Mouse (Mus musculus): Measurements from ENCODE around the gene Atcay. TPM values are rescaled to one million over a fixed set of nuclear protein-coding genes. Genes with fewer than 3 reads are reported as not detected.

The Atcay gene
- polyA plus RNA-seq, 1 experiment from 2014 or later: 4.1 TPM

- 67% methylated on average over 2 of the region's 2 CpGs for WGBS
- Histone ChIP-seq H3K36me3 (replicated peaks; ENCODE audit: control insufficient read depth, insufficient read depth, low read depth, low read length) (no peaks in the 10 kb centered on the region), H3K27ac (replicated peaks; ENCODE audit: low read depth, low read length) (no peak overlapping the region), H3K4me3 (ENCODE audit: low read depth, low read length) (no peak overlapping the region), H3K4me1 (ENCODE audit: control insufficient read depth, insufficient read depth, low read length) (peaks cover 7% of the 10 kb centered on the region), H3K4me2 (ENCODE audit: low read depth, low read length) (no peak overlapping the region), H3K27me3 (ENCODE audit: control insufficient read depth, insufficient read depth, low read length) (peaks cover 13% of the 10 kb centered on the region), H3K9ac (replicated peaks; ENCODE audit: low read length) (no peak overlapping the region), H3K9me3 (replicated peaks; ENCODE audit: control insufficient read depth, low read length) (no peaks in the 10 kb centered on the region)
- ATAC-seq (replicated peaks; ENCODE audit: insufficient number of reproducible peaks, low FRiP score, low TSS enrichment, low read depth): no peak
- DNase-seq (ENCODE audit: low spot score): no peak
Measured at GRCm38 (mm10) chr10:81238618-81239017, 8.0 kb upstream of the Atcay start.

DNA sequence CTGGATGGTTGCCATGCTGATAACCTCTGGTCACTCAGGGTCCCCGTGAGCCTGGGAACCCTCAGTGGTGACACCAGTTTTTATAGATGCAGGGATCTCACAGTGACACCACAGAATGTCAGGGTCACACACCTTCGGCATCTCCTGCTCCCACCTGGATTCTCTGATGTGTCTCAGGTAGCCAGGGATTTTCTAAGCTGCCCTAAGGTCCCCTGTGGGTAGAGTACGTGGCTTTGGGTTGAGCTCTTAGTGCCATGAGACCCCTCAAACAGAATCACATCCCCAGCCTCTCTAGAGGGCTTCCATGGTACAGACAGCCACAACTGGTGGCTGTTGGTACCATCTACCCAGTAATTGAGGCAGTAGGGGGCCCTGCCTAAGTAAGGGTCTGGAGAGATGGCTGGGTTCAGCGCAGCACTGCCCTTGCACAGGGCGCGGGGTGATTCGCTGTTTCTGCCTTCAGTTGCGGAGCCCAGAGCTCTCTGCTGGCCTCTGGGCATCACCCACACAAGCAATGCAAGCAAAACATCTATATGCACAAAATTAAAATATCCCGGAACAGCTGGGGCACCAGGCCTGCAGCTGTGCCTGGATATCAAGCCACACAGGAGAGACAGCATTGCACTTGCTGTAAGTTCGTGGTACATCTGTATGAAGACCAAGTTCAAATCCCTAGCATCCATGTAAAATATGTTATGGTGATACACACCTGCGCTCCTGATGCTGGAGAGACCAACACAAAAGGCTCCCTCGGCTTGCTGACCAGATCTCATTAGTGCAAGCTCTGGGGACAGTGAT, 6.0 kb upstream of the Atcay start:
- no peak overlapping the region for H3K27ac ChIP-seq (replicated peaks; ENCODE audit: low read depth, low read length)
- no peaks in the 10 kb centered on the region for H3K9me3 ChIP-seq (replicated peaks; ENCODE audit: control insufficient read depth, low read length)
- peaks cover 15% of the 10 kb centered on the region for H3K27me3 ChIP-seq (ENCODE audit: control insufficient read depth, insufficient read depth, low read length)
- no peak overlapping the region for H3K4me3 ChIP-seq (ENCODE audit: low read depth, low read length)
- 83% methylated on average over 12 of the region's 12 CpGs for WGBS
- H3K36me3 ChIP-seq (replicated peaks; ENCODE audit: control insufficient read depth, insufficient read depth, low read depth, low read length): no peaks in the 10 kb centered on the region
- no peak overlapping the region for H3K4me2 ChIP-seq (ENCODE audit: low read depth, low read length)
- DNase-seq (ENCODE audit: low spot score) (no peak), ATAC-seq (replicated peaks; ENCODE audit: insufficient number of reproducible peaks, low FRiP score, low TSS enrichment, low read depth) (no peak)
- H3K4me1 ChIP-seq (ENCODE audit: control insufficient read depth, insufficient read depth, low read length): peaks cover 8% of the 10 kb centered on the region
- H3K9ac ChIP-seq (replicated peaks; ENCODE audit: low read length): no peak overlapping the region

- peaks cover 3% of the 10 kb centered on the region for H3K4me1 ChIP-seq (ENCODE audit: control insufficient read depth, insufficient read depth, low read length)
- H3K9me3 ChIP-seq (replicated peaks; ENCODE audit: control insufficient read depth, low read length): no peaks in the 10 kb centered on the region
Measured at GRCm38 (mm10) chr10:81234206-81234605, 3.6 kb upstream of the Atcay start.

DNA sequence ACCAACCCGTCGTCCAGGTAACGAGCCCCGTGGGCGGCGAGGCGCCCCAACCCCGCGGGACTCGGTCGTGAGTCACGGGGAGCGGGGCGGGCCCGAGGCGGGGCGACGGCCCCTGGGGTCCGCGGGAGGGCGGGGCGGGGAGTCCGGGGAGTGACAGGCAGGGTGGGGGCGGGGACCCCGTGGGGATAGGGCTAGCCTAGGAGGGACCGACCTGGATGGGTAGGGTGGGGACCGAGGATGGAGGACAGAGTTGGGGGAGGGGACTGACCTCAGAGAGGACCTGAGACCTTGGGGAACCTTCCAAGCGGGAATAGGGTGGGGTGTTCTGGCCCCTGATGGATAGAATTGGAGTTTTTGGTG, 2.6 kb upstream of the Atcay start:
- H3K36me3 ChIP-seq (replicated peaks; ENCODE audit: control insufficient read depth, insufficient read depth, low read depth, low read length): no peaks in the 10 kb centered on the region
- ATAC-seq (replicated peaks; ENCODE audit: insufficient number of reproducible peaks, low FRiP score, low TSS enrichment, low read depth) (peak; percentile 47), DNase-seq (ENCODE audit: low spot score) (no peak)
- H3K4me3 ChIP-seq (ENCODE audit: low read depth, low read length): peak overlapping the region; percentile 70
- H3K4me1 ChIP-seq (ENCODE audit: control insufficient read depth, insufficient read depth, low read length): peaks cover 3% of the 10 kb centered on the region
- peak overlapping the region; percentile 79 for H3K4me2 ChIP-seq (ENCODE audit: low read depth, low read length)
- H3K9me3 ChIP-seq (replicated peaks; ENCODE audit: control insufficient read depth, low read length): no peaks in the 10 kb centered on the region
- peak overlapping the region; percentile 65 for H3K9ac ChIP-seq (replicated peaks; ENCODE audit: low read length)
- no peak overlapping the region; the same call in 1 of the 2 replicates for H3K27ac ChIP-seq (replicated peaks; ENCODE audit: low read depth, low read length)
- H3K27me3 ChIP-seq (ENCODE audit: control insufficient read depth, insufficient read depth, low read length): peaks cover 21% of the 10 kb centered on the region
- WGBS: 2% methylated on average over 26 of the region's 28 CpGs

More at GRCm38 (mm10) chr10:81234206-81234605, 3.6 kb upstream of the Atcay start:
- no peak overlapping the region for H3K4me3 ChIP-seq (ENCODE audit: low read depth, low read length)
- H3K4me2 ChIP-seq (ENCODE audit: low read depth, low read length): no peak overlapping the region
- H3K9ac ChIP-seq (replicated peaks; ENCODE audit: low read length): no peak overlapping the region
- no peak overlapping the region for H3K27ac ChIP-seq (replicated peaks; ENCODE audit: low read depth, low read length)
- 81% methylated on average over 6 of the region's 6 CpGs for WGBS
- ATAC-seq (replicated peaks; ENCODE audit: insufficient number of reproducible peaks, low FRiP score, low TSS enrichment, low read depth): no peak
- H3K27me3 ChIP-seq (ENCODE audit: control insufficient read depth, insufficient read depth, low read length): peaks cover 19% of the 10 kb centered on the region
- no peak for DNase-seq (ENCODE audit: low spot score)
- no peaks in the 10 kb centered on the region for H3K36me3 ChIP-seq (replicated peaks; ENCODE audit: control insufficient read depth, insufficient read depth, low read depth, low read length)

DNA sequence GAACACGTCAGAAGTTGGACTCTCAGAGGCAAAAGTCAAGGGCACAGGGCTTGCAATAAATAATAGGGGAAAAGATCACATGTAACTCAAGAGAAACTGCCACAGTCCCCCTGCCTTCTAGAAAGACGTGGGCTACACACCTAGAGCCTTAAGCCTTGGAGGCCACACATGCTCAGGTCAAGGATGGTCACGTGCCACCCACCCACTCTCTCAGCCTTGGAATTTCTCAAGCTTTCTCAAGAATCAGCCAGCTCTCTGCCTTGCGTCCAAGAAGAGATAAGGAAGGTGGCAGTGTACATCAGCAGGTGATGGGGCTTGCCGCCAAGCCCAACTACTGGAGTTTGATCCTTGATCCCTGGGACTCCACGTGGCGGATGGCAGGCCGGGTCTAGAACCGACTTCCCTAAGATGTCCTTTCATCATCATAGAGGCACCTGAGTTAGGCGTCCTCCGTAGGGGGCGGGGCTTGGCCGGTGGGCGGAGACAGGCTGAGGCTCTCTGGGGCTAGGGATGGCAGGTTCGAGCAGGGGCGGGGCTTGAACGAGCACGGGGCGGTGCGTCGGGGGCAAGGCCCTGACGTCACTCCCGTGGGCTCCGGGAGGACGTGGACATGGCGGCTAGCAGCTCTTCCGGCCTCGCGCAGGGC, 2.1 kb upstream of the Atcay start, which contains the start of gene Zfr2:
Gene Zfr2 (plus strand): TSS at position 576 of the 646 bp plus-strand sequence.
- H3K27me3 ChIP-seq (ENCODE audit: control insufficient read depth, insufficient read depth, low read length): peaks cover 21% of the 10 kb centered on the region
- H3K36me3 ChIP-seq (replicated peaks; ENCODE audit: control insufficient read depth, insufficient read depth, low read depth, low read length): no peaks in the 10 kb centered on the region
- 8% methylated on average over 27 of the region's 29 CpGs for WGBS
- peak; percentile 90 for DNase-seq (ENCODE audit: low spot score)
- peak within 1 kb of the TSS; percentile 65 for H3K9ac ChIP-seq (replicated peaks; ENCODE audit: low read length)
- no peaks in the 10 kb centered on the region for H3K9me3 ChIP-seq (replicated peaks; ENCODE audit: control insufficient read depth, low read length)
- no peak within 1 kb of the TSS; the same call in 1 of the 2 replicates for H3K27ac ChIP-seq (replicated peaks; ENCODE audit: low read depth, low read length)
- peak within 1 kb of the TSS; percentile 70 for H3K4me3 ChIP-seq (ENCODE audit: low read depth, low read length)
- ATAC-seq (replicated peaks; ENCODE audit: insufficient number of reproducible peaks, low FRiP score, low TSS enrichment, low read depth): peak; percentile 64
- peak within 1 kb of the TSS; percentile 79 for H3K4me2 ChIP-seq (ENCODE audit: low read depth, low read length)
- peaks cover 3% of the 10 kb centered on the region for H3K4me1 ChIP-seq (ENCODE audit: control insufficient read depth, insufficient read depth, low read length)

- H3K9ac ChIP-seq (replicated peaks; ENCODE audit: low read length): no peak overlapping the region
- WGBS: 37% methylated on average over 7 of the region's 7 CpGs
- ATAC-seq (replicated peaks; ENCODE audit: insufficient number of reproducible peaks, low FRiP score, low TSS enrichment, low read depth): no peak
Measured at GRCm38 (mm10) chr10:81231436-81231835, 803 bp upstream of the Atcay start.

DNA sequence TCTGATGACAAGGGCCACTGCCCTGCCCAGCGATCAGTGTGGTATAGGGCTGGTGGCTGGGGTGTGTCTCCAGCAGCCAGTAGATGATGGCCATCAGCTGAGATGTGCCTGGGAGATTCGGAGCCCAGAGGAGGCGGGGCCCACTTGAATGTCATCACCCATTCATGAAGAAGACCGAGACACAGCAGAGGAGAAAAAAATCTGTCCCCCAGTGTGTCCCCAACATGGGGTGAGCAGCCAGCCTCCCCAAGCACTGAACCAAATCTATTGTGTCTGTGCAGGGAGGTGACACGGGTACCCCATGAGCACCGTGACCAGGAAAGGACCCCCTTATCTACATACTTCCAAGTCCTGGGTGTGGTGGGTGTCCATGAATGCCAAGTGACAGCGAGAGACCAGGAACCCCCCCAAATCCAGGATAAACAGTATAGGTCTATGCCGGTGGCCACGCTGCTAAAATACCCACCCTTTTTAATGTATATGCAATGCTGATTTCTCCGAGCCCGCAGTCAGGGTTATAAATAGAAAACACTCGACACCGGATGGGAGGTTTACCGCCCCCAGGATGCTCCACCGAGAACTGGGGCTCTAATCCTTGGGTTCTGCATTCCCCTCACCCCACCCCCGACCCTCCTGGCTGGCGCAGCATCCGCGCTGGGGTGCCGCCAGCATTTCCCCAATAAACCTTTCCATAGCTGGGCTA, 747 bp downstream of the Atcay start:
- Histone ChIP-seq H3K4me1 (ENCODE audit: control insufficient read depth, insufficient read depth, low read length) (peaks cover 3% of the 10 kb centered on the region), H3K27ac (replicated peaks; ENCODE audit: low read depth, low read length) (no peak overlapping the region), H3K9ac (replicated peaks; ENCODE audit: low read length) (peak overlapping the region; percentile 41), H3K36me3 (replicated peaks; ENCODE audit: control insufficient read depth, insufficient read depth, low read depth, low read length) (no peaks in the 10 kb centered on the region), H3K27me3 (ENCODE audit: control insufficient read depth, insufficient read depth, low read length) (peaks cover 21% of the 10 kb centered on the region), H3K9me3 (replicated peaks; ENCODE audit: control insufficient read depth, low read length) (no peaks in the 10 kb centered on the region), H3K4me3 (ENCODE audit: low read depth, low read length) (peak overlapping the region; percentile 25), H3K4me2 (ENCODE audit: low read depth, low read length) (peak overlapping the region; percentile 40)
- DNase-seq (ENCODE audit: low spot score): no peak
- 15% methylated on average over 20 of the region's 20 CpGs for WGBS
- no peak for ATAC-seq (replicated peaks; ENCODE audit: insufficient number of reproducible peaks, low FRiP score, low TSS enrichment, low read depth)

More at GRCm38 (mm10) chr10:81231436-81231835, 803 bp upstream of the Atcay start:
- H3K4me3 ChIP-seq (ENCODE audit: low read depth, low read length): no peak overlapping the region
- peaks cover 3% of the 10 kb centered on the region for H3K4me1 ChIP-seq (ENCODE audit: control insufficient read depth, insufficient read depth, low read length)
- peaks cover 21% of the 10 kb centered on the region for H3K27me3 ChIP-seq (ENCODE audit: control insufficient read depth, insufficient read depth, low read length)
- no peak for DNase-seq (ENCODE audit: low spot score)
- no peaks in the 10 kb centered on the region for H3K36me3 ChIP-seq (replicated peaks; ENCODE audit: control insufficient read depth, insufficient read depth, low read depth, low read length)
- no peaks in the 10 kb centered on the region for H3K9me3 ChIP-seq (replicated peaks; ENCODE audit: control insufficient read depth, low read length)
- H3K4me2 ChIP-seq (ENCODE audit: low read depth, low read length): no peak overlapping the region
- H3K27ac ChIP-seq (replicated peaks; ENCODE audit: low read depth, low read length): no peak overlapping the region
